Mouse (Mus musculus) gastrocnemius, postnatal 14 days (tissue): Measurements from ENCODE around the gene BC048403. TPM values are rescaled to one million over a fixed set of nuclear protein-coding genes. Genes with fewer than 3 reads are reported as not detected.

Experiments used
- DNase-seq: peaks from one replicate; pipeline ENCODE4 v3.0.0; 2021; ENCODE audit warnings: mixed read lengths
- intact Hi-C: fragments of 180-260 bp; cut with DNase I; formaldehyde crosslinking; loops from one replicate; pipeline ENCODE4 v1.15.1; 2025; ENCODE audit warnings: low total_unique reads
- long read RNA-seq, 2 experiments: library from polyadenylated mRNA; stranded (forward); transcript quantifications; one replicate each; pipeline ENCODE4 v2.0.0; 2021
- total RNA-seq, 2 experiments: library from RNA; stranded (reverse); gene quantifications; 2 replicates each; pipeline ENCODE4 v1.2.3; 2021

Gene BC048403
- 1 to 10 TPM; 1.4 to 2.0 TPM for total RNA-seq
- long read RNA-seq, experiment 1, result 0 reads
- long read RNA-seq, experiment 2, partial matches to known transcripts, result 1 of 2 reads
- long read RNA-seq, experiment 2, other reads (novel, unspliced or antisense), result 0 of 2 reads

GRCm38 (mm10) chr10:121739548-121740505, at the start of gene BC048403:
TSS of gene BC048403 (plus strand) at chr10:121739937.
- intact Hi-C loops, result no loop called here
- peak; percentile 85 for DNase-seq

GRCm38 (mm10) chr10:121692944-121693579, 46.7 kb upstream of the BC048403 start:
- DNase-seq, result no peak
- intact Hi-C loops, result loop anchor here (10.0 kb wide), 1 partner anchor 142 kb away; no protein-coding TSS in a partner anchor

GRCm38 (mm10) chr10:121694567-121694966, 45.2 kb upstream of the BC048403 start:
- DNase-seq, result no peak
- intact Hi-C loops, result loop anchor here (10.0 kb wide), 1 partner anchor 140 kb away; no protein-coding TSS in a partner anchor

GRCm38 (mm10) chr10:121701296-121702248, 38.2 kb upstream of the BC048403 start:
- DNase-seq, result peak; percentile 22

GRCm38 (mm10) chr10:121703619-121704018, 36.1 kb upstream of the BC048403 start:
- intact Hi-C loops, result loop anchor here (5.0 kb wide), 1 partner anchor 349 kb away; no protein-coding TSS in a partner anchor
- peak; percentile 67 for DNase-seq

More at GRCm38 (mm10) chr10:121701296-121702248, 38.2 kb upstream of the BC048403 start:
- intact Hi-C loops, result loop anchor here (5.0 kb wide), 1 partner anchor 351 kb away; no protein-coding TSS in a partner anchor

GRCm38 (mm10) chr10:121704871-121705270, 34.9 kb upstream of the BC048403 start:
- intact Hi-C loops, result loop anchor here (5.0 kb wide), 1 partner anchor 347 kb away; no protein-coding TSS in a partner anchor
- DNase-seq, result peak; percentile 22

GRCm38 (mm10) chr10:121705399-121706163, 34.2 kb upstream of the BC048403 start:
- intact Hi-C loops, result no loop called here
- DNase-seq, result no peak

GRCm38 (mm10) chr10:121716862-121717261, 22.9 kb upstream of the BC048403 start:
- DNase-seq, result no peak
- intact Hi-C loops, result no loop called here

GRCm38 (mm10) chr10:121718896-121719585, 20.7 kb upstream of the BC048403 start:
- no peak for DNase-seq
- intact Hi-C loops, result no loop called here

- no peak for DNase-seq
- intact Hi-C loops, result no loop called here
Measured at GRCm38 (mm10) chr10:121720701-121721100, 19.0 kb upstream of the BC048403 start.

GRCm38 (mm10) chr10:121726505-121726904, 13.2 kb upstream of the BC048403 start:
- DNase-seq, result no peak
- intact Hi-C loops, result no loop called here

GRCm38 (mm10) chr10:121727151-121727550, 12.6 kb upstream of the BC048403 start:
- intact Hi-C loops, result no loop called here
- DNase-seq, result no peak

GRCm38 (mm10) chr10:121728226-121728625, 11.5 kb upstream of the BC048403 start:
- intact Hi-C loops, result no loop called here
- DNase-seq, result no peak

GRCm38 (mm10) chr10:121731048-121731725, 8.6 kb upstream of the BC048403 start:
- intact Hi-C loops, result no loop called here
- DNase-seq, result no peak

GRCm38 (mm10) chr10:121732542-121732941, 7.2 kb upstream of the BC048403 start:
- intact Hi-C loops, result no loop called here
- no peak for DNase-seq

- no peak for DNase-seq
- intact Hi-C loops, result no loop called here
Measured at GRCm38 (mm10) chr10:121737256-121737655, 2.5 kb upstream of the BC048403 start.

- no peak for DNase-seq
- intact Hi-C loops, result no loop called here
Measured at GRCm38 (mm10) chr10:121742336-121742735, 2.6 kb downstream of the BC048403 start.
